Mouse (Mus musculus) stomach, postnatal 0 days (tissue): ENCODE measurements at regions not wholly inside any gene's neighbourhood (a gene's known extent, or its start where the extent isn't known, plus 50 kb on each side); places are given as distances from the start of the nearest gene placed in this dataset.

ENCODE experiments used
- CTCF ChIP-seq: IDR thresholded peaks from 2 replicates; pipeline ENCODE4 v1.5.1; 2016; ENCODE audit warnings: antibody characterized with exemption, low read depth, mild to moderate bottlenecking, moderate library complexity
- EP300 ChIP-seq: optimal IDR thresholded peaks from 2 replicates; pipeline ENCODE3; 2016; ENCODE audit warnings: antibody characterized with exemption

GRCm38 (mm10) chr13:31196546-31196945, 222.5 kb downstream of the Gm5447 start:
- TF ChIP-seq EP300 (no peak), CTCF (no peak)
